Mouse (Mus musculus): ENCODE results near the gene Prkab1.

- TF ChIP-seq CTCF (IDR thresholded peaks at IDR 0.05; ENCODE audit: borderline replicate concordance, control insufficient read depth, extremely low read depth, insufficient read depth, low read length, poor library complexity): no peak
- TF ChIP-seq POLR2A (IDR thresholded peaks at IDR 0.05; ENCODE audit: control insufficient read depth, extremely low read depth, insufficient read depth, low read length, poor library complexity): no peak
Measured at GRCm38 (mm10) chr5:116016542-116016941, 7.8 kb downstream of the Prkab1 start.

All from thymus, adult 2 months (tissue).